Mouse (Mus musculus): ENCODE results near the gene Nhlrc1. TPM values are rescaled to one million over a fixed set of nuclear protein-coding genes. Genes with fewer than 3 reads are reported as not detected.

The Nhlrc1 gene
- polyA plus RNA-seq (2016; fragmentation: Nextera tagmentation; extraction: Ambion mirVana), result 4.9 and 5.7 TPM in 2 replicates

GRCm38 (mm10) chr13:47014334-47015194, at the start of gene Nhlrc1:
TSS of gene Nhlrc1 (minus strand) at chr13:47014850.
- Histone ChIP-seq H3K27ac (no peak within 1 kb of the TSS), H3K4me3 (peak within 1 kb of the TSS; percentile 49), H3K9me3 (peaks cover 23% of the 10 kb centered on the region), H3K4me2 (replicated peaks) (peak within 1 kb of the TSS; percentile 94), H3K27me3 (0 out of 2 replicates have a peak, but pooled peaks cover 11% of the 10 kb centered on the region), H3K4me1 (0 out of 2 replicates have a peak, but pooled peaks cover 4% of the 10 kb centered on the region), H3K9ac (peak within 1 kb of the TSS; percentile 52), H3K36me3 (no peaks in the 10 kb centered on the region)
- peak; percentile 52 for ATAC-seq (ENCODE audit: insufficient number of reproducible peaks, insufficient read depth, low FRiP score, low TSS enrichment)
- 3% methylated on average over 73 of the region's 73 CpGs for WGBS

GRCm38 (mm10) chr13:47063985-47064760, 49.5 kb upstream of the Nhlrc1 start:
- peaks cover 26% of the 10 kb centered on the region for H3K36me3 ChIP-seq
- no peak for ATAC-seq (ENCODE audit: insufficient number of reproducible peaks, insufficient read depth, low FRiP score, low TSS enrichment)
- no peaks in the 10 kb centered on the region for H3K27me3 ChIP-seq
- WGBS, result 83% methylated on average over 15 of the region's 15 CpGs
- H3K4me2 ChIP-seq (replicated peaks), result no peak overlapping the region
- no peak overlapping the region for H3K27ac ChIP-seq
- no peak overlapping the region for H3K4me3 ChIP-seq
- no peak overlapping the region for H3K9ac ChIP-seq
- no peaks in the 10 kb centered on the region for H3K4me1 ChIP-seq
- H3K9me3 ChIP-seq, result no peaks in the 10 kb centered on the region

- Histone ChIP-seq H3K9ac (no peak overlapping the region), H3K4me3 (no peak overlapping the region), H3K4me1 (no peaks in the 10 kb centered on the region), H3K36me3 (peaks cover 30% of the 10 kb centered on the region), H3K4me2 (replicated peaks) (no peak overlapping the region), H3K27ac (no peak overlapping the region), H3K9me3 (no peaks in the 10 kb centered on the region), H3K27me3 (no peaks in the 10 kb centered on the region)
- WGBS, result 91% methylated on average over 17 of the region's 17 CpGs
- ATAC-seq (ENCODE audit: insufficient number of reproducible peaks, insufficient read depth, low FRiP score, low TSS enrichment), result no peak
These were observed 48.1 kb upstream of the Nhlrc1 start for GRCm38 (mm10) chr13:47062756-47063155.

DNA sequence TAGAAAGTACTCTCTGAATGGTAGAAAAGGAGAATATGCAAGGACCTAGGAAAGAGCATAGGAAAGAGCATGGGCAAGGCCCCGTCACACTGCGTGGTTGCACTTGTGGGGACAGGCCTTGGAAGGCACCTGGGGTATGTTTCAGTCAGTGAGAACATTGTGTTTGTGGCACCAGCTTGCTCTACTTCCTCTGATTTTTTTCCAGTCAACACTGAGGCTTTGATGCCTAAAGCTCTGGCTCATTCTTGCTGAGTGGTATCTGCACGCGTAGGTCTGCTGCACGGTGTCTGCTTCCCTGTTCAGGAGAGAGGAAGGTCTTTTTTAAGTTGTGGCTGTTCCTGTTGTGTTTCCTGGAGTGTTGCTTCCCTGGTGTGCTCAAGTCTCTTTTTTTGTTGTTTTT, 42.1 kb upstream of the Nhlrc1 start:
- no peak overlapping the region for H3K4me2 ChIP-seq (replicated peaks)
- H3K4me3 ChIP-seq, result no peak overlapping the region
- H3K9ac ChIP-seq, result no peak overlapping the region
- 95% methylated on average over 5 of the region's 5 CpGs for WGBS
- no peaks in the 10 kb centered on the region for H3K27me3 ChIP-seq
- H3K36me3 ChIP-seq, result peaks cover 31% of the 10 kb centered on the region
- no peak overlapping the region for H3K27ac ChIP-seq
- ATAC-seq (ENCODE audit: insufficient number of reproducible peaks, insufficient read depth, low FRiP score, low TSS enrichment), result no peak
- no peaks in the 10 kb centered on the region for H3K4me1 ChIP-seq
- no peaks in the 10 kb centered on the region for H3K9me3 ChIP-seq

GRCm38 (mm10) chr13:47056126-47056525, 41.5 kb upstream of the Nhlrc1 start:
- no peak overlapping the region for H3K4me3 ChIP-seq
- no peak overlapping the region for H3K27ac ChIP-seq
- no peaks in the 10 kb centered on the region for H3K27me3 ChIP-seq
- WGBS, result 94% methylated on average over 11 of the region's 11 CpGs
- H3K4me1 ChIP-seq, result no peaks in the 10 kb centered on the region
- H3K9ac ChIP-seq, result no peak overlapping the region
- no peak overlapping the region for H3K4me2 ChIP-seq (replicated peaks)
- H3K9me3 ChIP-seq, result no peaks in the 10 kb centered on the region
- ATAC-seq (ENCODE audit: insufficient number of reproducible peaks, insufficient read depth, low FRiP score, low TSS enrichment), result no peak
- H3K36me3 ChIP-seq, result peaks cover 27% of the 10 kb centered on the region

DNA sequence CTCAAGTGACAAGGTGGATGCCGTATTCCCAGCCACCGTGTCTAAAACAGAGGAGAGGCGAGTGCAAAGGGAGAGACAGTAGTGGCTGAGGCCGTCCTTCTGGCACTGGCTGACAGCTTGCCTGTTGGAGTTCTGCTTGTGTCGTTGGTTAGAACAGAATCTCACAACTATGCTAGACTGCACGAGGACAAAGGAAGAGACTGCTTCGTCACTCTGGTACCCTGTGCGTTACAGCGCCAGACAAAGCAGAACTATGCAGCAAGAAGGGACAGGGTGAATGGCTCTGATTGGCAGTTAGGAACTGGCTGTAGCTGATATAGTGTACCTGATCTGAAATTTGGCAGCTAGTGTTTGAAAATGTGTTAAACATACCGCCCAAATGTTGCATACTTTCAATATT, 39.3 kb upstream of the Nhlrc1 start:
- Histone ChIP-seq H3K9ac (no peak overlapping the region), H3K4me2 (replicated peaks) (no peak overlapping the region), H3K27me3 (no peaks in the 10 kb centered on the region), H3K4me1 (no peaks in the 10 kb centered on the region), H3K4me3 (no peak overlapping the region), H3K9me3 (no peaks in the 10 kb centered on the region), H3K27ac (no peak overlapping the region), H3K36me3 (peaks cover 33% of the 10 kb centered on the region)
- WGBS, result 72% methylated on average over 10 of the region's 10 CpGs
- ATAC-seq (ENCODE audit: insufficient number of reproducible peaks, insufficient read depth, low FRiP score, low TSS enrichment), result no peak

GRCm38 (mm10) chr13:47050009-47050408, 35.4 kb upstream of the Nhlrc1 start:
- Histone ChIP-seq H3K27ac (no peak overlapping the region), H3K4me1 (no peaks in the 10 kb centered on the region), H3K9ac (no peak overlapping the region), H3K9me3 (no peaks in the 10 kb centered on the region), H3K4me3 (no peak overlapping the region), H3K36me3 (peaks cover 26% of the 10 kb centered on the region), H3K4me2 (replicated peaks) (no peak overlapping the region), H3K27me3 (no peaks in the 10 kb centered on the region)
- 78% methylated on average over 4 of the region's 4 CpGs for WGBS
- no peak for ATAC-seq (ENCODE audit: insufficient number of reproducible peaks, insufficient read depth, low FRiP score, low TSS enrichment)

DNA sequence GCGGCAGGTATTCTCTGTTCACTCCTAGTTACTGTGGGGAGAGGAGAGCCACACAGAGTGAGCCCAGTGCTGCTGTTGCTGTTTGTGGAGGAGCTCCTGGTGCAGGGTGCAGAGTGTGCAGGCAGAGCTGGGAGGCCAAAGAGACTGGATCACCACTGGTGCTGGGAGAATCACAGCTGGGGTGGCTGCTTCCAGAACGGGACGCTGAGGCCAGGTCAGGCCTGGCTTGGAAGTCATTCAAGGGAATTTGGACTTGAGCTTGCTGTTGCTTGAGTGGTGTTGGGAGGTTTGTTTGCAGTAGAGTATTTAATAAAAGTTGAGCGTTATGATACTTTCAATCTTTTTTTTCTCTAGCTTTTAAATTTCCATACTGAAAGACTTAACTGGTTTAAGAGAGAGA, 33.3 kb upstream of the Nhlrc1 start:
- Histone ChIP-seq H3K4me1 (peaks cover 4% of the 10 kb centered on the region; the same call in 1 of the 2 replicates), H3K9ac (no peak overlapping the region)
- WGBS, result 88% methylated on average over 4 of the region's 4 CpGs

GRCm38 (mm10) chr13:47044617-47044947, 29.9 kb upstream of the Nhlrc1 start, which contains the start of gene Tpmt:
TSS of gene Tpmt (minus strand) at chr13:47044737.
- Histone ChIP-seq H3K27me3 (no peaks in the 10 kb centered on the region), H3K4me2 (replicated peaks) (peak within 1 kb of the TSS; percentile 99), H3K4me1 (peaks cover 4% of the 10 kb centered on the region; the same call in 1 of the 2 replicates), H3K36me3 (peaks cover 9% of the 10 kb centered on the region), H3K27ac (peak within 1 kb of the TSS; percentile 42), H3K4me3 (peak within 1 kb of the TSS; percentile 90), H3K9ac (peak within 1 kb of the TSS; percentile 79), H3K9me3 (no peaks in the 10 kb centered on the region)
- WGBS, result 21% methylated on average over 10 of the region's 10 CpGs
- no peak for ATAC-seq (ENCODE audit: insufficient number of reproducible peaks, insufficient read depth, low FRiP score, low TSS enrichment)

More for the DNA sequence above, 33.3 kb upstream of the Nhlrc1 start:
- Histone ChIP-seq H3K36me3 (peaks cover 23% of the 10 kb centered on the region), H3K27ac (no peak overlapping the region), H3K4me2 (replicated peaks) (no peak overlapping the region), H3K4me3 (no peak overlapping the region), H3K9me3 (no peaks in the 10 kb centered on the region), H3K27me3 (no peaks in the 10 kb centered on the region)
- ATAC-seq (ENCODE audit: insufficient number of reproducible peaks, insufficient read depth, low FRiP score, low TSS enrichment), result no peak

DNA sequence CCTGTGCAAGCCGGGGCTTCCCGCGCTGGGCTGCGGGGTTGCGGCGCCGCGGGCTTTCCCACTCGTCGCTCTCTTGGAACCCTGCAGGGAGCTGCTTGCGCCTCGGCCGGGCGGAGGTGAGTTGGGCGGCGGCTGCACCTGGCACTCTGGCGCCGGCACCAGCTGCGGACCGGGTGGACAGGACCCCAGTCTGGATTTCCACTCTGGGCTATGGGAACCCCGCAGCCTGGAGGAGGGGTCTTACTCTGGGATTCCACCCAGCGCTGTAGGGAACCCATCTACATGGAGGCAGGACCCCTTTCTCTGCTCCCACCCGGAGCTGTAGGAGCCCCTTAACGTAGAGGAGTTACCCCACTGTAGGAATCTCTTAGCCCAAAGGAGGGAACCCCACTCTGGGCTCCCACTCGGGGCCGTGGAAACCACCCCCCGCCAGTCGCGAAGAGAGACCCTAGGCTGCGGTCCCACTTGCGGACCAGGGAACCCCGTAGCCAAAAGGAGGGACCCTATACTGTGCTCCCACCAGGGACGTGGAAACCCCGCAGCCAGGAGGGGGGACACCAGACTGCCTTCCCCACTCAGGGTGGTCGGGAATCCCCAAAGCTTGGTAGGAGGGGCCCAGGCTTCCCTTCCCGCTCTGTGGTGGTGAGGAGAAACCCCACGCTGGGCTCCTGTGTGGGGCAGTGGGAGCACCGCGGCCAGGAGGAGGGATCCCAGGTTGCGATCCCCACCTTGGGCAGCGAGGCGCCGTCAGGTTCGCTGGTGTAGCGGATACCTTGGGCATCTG, 29.4 kb upstream of the Nhlrc1 start:
- Histone ChIP-seq H3K9ac (peak overlapping the region; percentile 79), H3K4me2 (replicated peaks) (peak overlapping the region; percentile 99), H3K27me3 (no peaks in the 10 kb centered on the region), H3K4me3 (peak overlapping the region; percentile 90), H3K9me3 (no peaks in the 10 kb centered on the region), H3K27ac (peak overlapping the region; percentile 42; the same call in 1 of the 2 replicates), H3K4me1 (peaks cover 4% of the 10 kb centered on the region; the same call in 1 of the 2 replicates), H3K36me3 (peaks cover 5% of the 10 kb centered on the region)
- ATAC-seq (ENCODE audit: insufficient number of reproducible peaks, insufficient read depth, low FRiP score, low TSS enrichment), result peak; percentile 25; the same call in 1 of the 2 replicates
- WGBS, result 1% methylated on average over 45 of the region's 45 CpGs

DNA sequence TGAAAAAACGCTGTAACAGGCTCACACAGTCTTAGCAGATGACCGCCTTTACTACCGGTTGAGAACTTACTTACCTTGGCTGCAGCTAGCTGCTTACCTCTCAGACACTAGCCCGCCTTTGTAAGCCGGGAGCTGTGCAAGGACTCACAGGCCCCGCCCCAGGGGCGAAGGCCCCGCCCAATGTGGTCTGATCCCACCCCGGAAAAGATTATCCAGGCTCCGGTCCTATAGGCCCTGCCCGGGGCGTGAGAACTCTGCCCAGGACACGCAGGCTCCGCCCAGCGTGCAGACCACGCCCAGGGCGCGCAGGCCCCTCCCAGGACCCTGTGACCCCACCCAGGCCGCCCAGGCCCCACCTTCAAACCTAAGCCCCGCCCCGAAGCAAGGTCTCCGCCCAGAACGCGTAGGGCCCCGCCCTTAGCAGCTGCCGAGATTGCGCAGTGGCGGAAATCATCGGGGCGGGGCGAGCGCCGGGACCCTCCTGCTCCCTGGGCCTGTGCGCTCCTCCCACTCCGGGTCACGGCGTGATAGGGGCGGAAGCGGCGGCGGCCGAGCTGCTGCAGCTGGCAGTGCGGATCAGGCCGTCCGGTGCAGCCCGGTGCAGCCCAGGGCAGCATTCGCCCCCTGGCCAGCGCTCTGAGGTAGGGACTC, 28.5 kb upstream of the Nhlrc1 start, which contains the start of gene Kdm1b:
Gene Kdm1b (plus strand): TSS at position 470 of the 651 bp plus-strand sequence.
- Histone ChIP-seq H3K4me1 (peaks cover 4% of the 10 kb centered on the region; the same call in 1 of the 2 replicates), H3K27me3 (no peaks in the 10 kb centered on the region), H3K27ac (peak within 1 kb of the TSS; percentile 42), H3K9ac (peak within 1 kb of the TSS; percentile 79), H3K4me2 (replicated peaks) (peak within 1 kb of the TSS; percentile 99), H3K9me3 (no peaks in the 10 kb centered on the region), H3K36me3 (no peaks in the 10 kb centered on the region), H3K4me3 (peak within 1 kb of the TSS; percentile 90)
- ATAC-seq (ENCODE audit: insufficient number of reproducible peaks, insufficient read depth, low FRiP score, low TSS enrichment), result peak; percentile 93
- under 1% methylated on average over 48 of the region's 48 CpGs for WGBS
